Mouse (Mus musculus) midbrain, embryonic 11.5 days (tissue): Measurements from ENCODE around the gene Gtf2a2. TPM values are rescaled to one million over a fixed set of nuclear protein-coding genes. Genes with fewer than 3 reads are reported as not detected.

ENCODE experiments used
- ATAC-seq: fragments of 200-750 bp; cut with Nextera tagmentation; 2 replicates; pipeline ENCODE4 v1.8.0; 2017; ENCODE audit warnings: moderate TSS enrichment, moderate library complexity; ENCODE audit not compliant: low FRiP score
- DNase-seq: peaks from one replicate; pipeline ENCODE4 v3.0.0; 2015; ENCODE audit warnings: low spot score; ENCODE audit errors: missing footprints
- H3K27ac ChIP-seq: fragments of 300-500 bp; sonication (generic); 2 replicates; pipeline ENCODE4 v1.5.1; 2014; ENCODE audit warnings: low read depth, low read length
- H3K27me3 ChIP-seq: fragments of 300-500 bp; sonication (generic); 2 replicates; pipeline ENCODE4 v1.6.1; 2014; ENCODE audit warnings: mild to moderate bottlenecking, low read length, moderate library complexity, mixed read lengths; ENCODE audit not compliant: control insufficient read depth, insufficient read depth
- H3K36me3 ChIP-seq: fragments of 300-500 bp; sonication (generic); 2 replicates; pipeline ENCODE4 v1.6.1; 2014; ENCODE audit warnings: mild to moderate bottlenecking, low read length, moderate library complexity, mixed read lengths; ENCODE audit not compliant: control insufficient read depth, insufficient read depth
- H3K4me1 ChIP-seq: fragments of 300-500 bp; sonication (generic); 2 replicates; pipeline ENCODE4 v1.6.1; 2014; ENCODE audit warnings: low read length; ENCODE audit not compliant: control insufficient read depth, insufficient read depth
- H3K4me2 ChIP-seq: fragments of 300-500 bp; sonication (generic); 2 replicates; pipeline ENCODE4 v1.6.1; 2014; ENCODE audit warnings: mild to moderate bottlenecking, moderate library complexity
- H3K4me3 ChIP-seq: fragments of 300-500 bp; sonication (generic); 2 replicates; pipeline ENCODE4 v1.5.1; 2014; ENCODE audit warnings: low read depth, low read length
- H3K9ac ChIP-seq: fragments of 300-500 bp; sonication (generic); 2 replicates; pipeline ENCODE4 v1.6.1; 2014; ENCODE audit warnings: low read length
- H3K9me3 ChIP-seq: fragments of 300-500 bp; sonication (generic); 2 replicates; pipeline ENCODE4 v1.6.1; 2016; ENCODE audit warnings: low read length; ENCODE audit not compliant: control insufficient read depth
- WGBS: fragments of 180-500 bp; shearing (Covaris S2); extraction: QIAGEN DNeasy Blood & Tissue Kit; methylation state at CpG from one replicate; pipeline ENCODE4 v1.1.7; 2014; 5-methylcytosine and 5-hydroxymethylcytosine counted together
- polyA plus RNA-seq: library from polyadenylated mRNA; unstranded; fragments of >200 nt; fragmentation: Nextera tagmentation; extraction: Ambion mirVana; gene quantifications from 2 replicates; pipeline ENCODE4 v1.2.1, GENCODE M21; 2014

Gene Gtf2a2
- polyA plus RNA-seq, result 221 TPM in 2 replicates

GRCm38 (mm10) chr9:70012408-70012901, at the start of gene Gtf2a2:
Gtf2a2 (plus strand) TSS chr9:70012550.
- peak within 1 kb of the TSS; percentile 86 for H3K4me3 ChIP-seq
- H3K4me1 ChIP-seq, result peaks cover 7% of the 10 kb centered on the region
- peak within 1 kb of the TSS; percentile 88 for H3K9ac ChIP-seq
- WGBS, result under 1% methylated on average over 56 of the region's 57 CpGs
- H3K9me3 ChIP-seq, result no peaks in the 10 kb centered on the region
- H3K36me3 ChIP-seq, result peaks cover 9% of the 10 kb centered on the region; the same call in 1 of the 2 replicates
- peak; percentile 99 for ATAC-seq
- H3K27me3 ChIP-seq, result no peaks in the 10 kb centered on the region
- DNase-seq, result peak; percentile 99
- H3K4me2 ChIP-seq, result peak within 1 kb of the TSS; percentile 83
- peak within 1 kb of the TSS; percentile 75 for H3K27ac ChIP-seq

- H3K4me2 ChIP-seq, result no peak overlapping the region
- DNase-seq (no peak), ATAC-seq (no peak)
- no peak overlapping the region for H3K27ac ChIP-seq
- 85% methylated on average over 3 of the region's 3 CpGs for WGBS
- H3K4me1 ChIP-seq, result no peaks in the 10 kb centered on the region
- no peaks in the 10 kb centered on the region; the same call in 1 of the 2 replicates for H3K9me3 ChIP-seq
- no peaks in the 10 kb centered on the region for H3K27me3 ChIP-seq
- no peaks in the 10 kb centered on the region for H3K36me3 ChIP-seq
- no peak overlapping the region for H3K9ac ChIP-seq
- H3K4me3 ChIP-seq, result no peak overlapping the region
These were observed 48.0 kb upstream of the Gtf2a2 start for GRCm38 (mm10) chr9:69964370-69964769.

GRCm38 (mm10) chr9:69985526-69985925, 26.8 kb upstream of the Gtf2a2 start:
- no peak overlapping the region for H3K4me2 ChIP-seq
- no peak overlapping the region for H3K27ac ChIP-seq
- H3K4me1 ChIP-seq, result peaks cover 3% of the 10 kb centered on the region; the same call in 1 of the 2 replicates
- ATAC-seq, result no peak
- no peak overlapping the region for H3K4me3 ChIP-seq
- 87% methylated on average over 1 of the region's 1 CpGs for WGBS
- H3K9ac ChIP-seq, result no peak overlapping the region
- no peaks in the 10 kb centered on the region for H3K9me3 ChIP-seq
- peak; percentile 84 for DNase-seq
- no peaks in the 10 kb centered on the region for H3K27me3 ChIP-seq
- H3K36me3 ChIP-seq, result no peaks in the 10 kb centered on the region

GRCm38 (mm10) chr9:69986063-69986462, 26.3 kb upstream of the Gtf2a2 start:
- DNase-seq (peak; percentile 51), ATAC-seq (no peak)
- Histone ChIP-seq H3K27ac (no peak overlapping the region), H3K36me3 (no peaks in the 10 kb centered on the region), H3K9me3 (no peaks in the 10 kb centered on the region), H3K4me1 (peaks cover 8% of the 10 kb centered on the region; the same call in 1 of the 2 replicates), H3K9ac (no peak overlapping the region), H3K4me3 (no peak overlapping the region), H3K27me3 (no peaks in the 10 kb centered on the region), H3K4me2 (no peak overlapping the region)
- 85% methylated on average over 10 of the region's 10 CpGs for WGBS

- DNase-seq (peak; percentile 78), ATAC-seq (no peak)
- Histone ChIP-seq H3K4me2 (no peak overlapping the region), H3K9ac (no peak overlapping the region), H3K27me3 (no peaks in the 10 kb centered on the region), H3K27ac (no peak overlapping the region), H3K36me3 (no peaks in the 10 kb centered on the region), H3K9me3 (no peaks in the 10 kb centered on the region), H3K4me1 (peaks cover 10% of the 10 kb centered on the region; the same call in 1 of the 2 replicates), H3K4me3 (no peak overlapping the region)
- WGBS, result 85% methylated on average over 5 of the region's 5 CpGs
These were observed 25.8 kb upstream of the Gtf2a2 start for GRCm38 (mm10) chr9:69986571-69986970.

GRCm38 (mm10) chr9:69987579-69987978, 24.8 kb upstream of the Gtf2a2 start:
- no peaks in the 10 kb centered on the region for H3K27me3 ChIP-seq
- DNase-seq (peak; percentile 95), ATAC-seq (no peak)
- no peak overlapping the region for H3K9ac ChIP-seq
- no peak overlapping the region for H3K4me2 ChIP-seq
- no peaks in the 10 kb centered on the region for H3K9me3 ChIP-seq
- H3K27ac ChIP-seq, result no peak overlapping the region
- peaks cover 10% of the 10 kb centered on the region; the same call in 1 of the 2 replicates for H3K4me1 ChIP-seq
- no peak overlapping the region for H3K4me3 ChIP-seq
- 2% methylated on average over 3 of the region's 3 CpGs for WGBS
- H3K36me3 ChIP-seq, result no peaks in the 10 kb centered on the region

- H3K9ac ChIP-seq, result peak overlapping the region; percentile 98
- 41% methylated on average over 16 of the region's 16 CpGs for WGBS
- H3K36me3 ChIP-seq, result no peaks in the 10 kb centered on the region
- ATAC-seq, result no peak; the same call in 1 of the 2 replicates
- H3K27ac ChIP-seq, result no peak overlapping the region
- peak overlapping the region; percentile 59 for H3K4me2 ChIP-seq
- DNase-seq, result no peak
- H3K4me3 ChIP-seq, result peak overlapping the region; percentile 99
- H3K4me1 ChIP-seq, result peaks cover 10% of the 10 kb centered on the region; the same call in 1 of the 2 replicates
- no peaks in the 10 kb centered on the region for H3K9me3 ChIP-seq
- H3K27me3 ChIP-seq, result no peaks in the 10 kb centered on the region
These were observed 23.5 kb upstream of the Gtf2a2 start for GRCm38 (mm10) chr9:69988706-69989302.

GRCm38 (mm10) chr9:69989303-69990121, 22.8 kb upstream of the Gtf2a2 start, which contains the start of gene Bnip2:
Bnip2 (plus strand) TSS chr9:69989466.
- H3K4me2 ChIP-seq, result peak within 1 kb of the TSS; percentile 59
- peaks cover 10% of the 10 kb centered on the region; the same call in 1 of the 2 replicates for H3K4me1 ChIP-seq
- H3K27ac ChIP-seq, result peak within 1 kb of the TSS; percentile 95
- H3K4me3 ChIP-seq, result peak within 1 kb of the TSS; percentile 99
- ATAC-seq (peak; percentile 95), DNase-seq (peak; percentile 99)
- H3K27me3 ChIP-seq, result no peaks in the 10 kb centered on the region
- WGBS, result under 1% methylated on average over 75 of the region's 76 CpGs
- H3K9ac ChIP-seq, result peak within 1 kb of the TSS; percentile 98
- H3K36me3 ChIP-seq, result no peaks in the 10 kb centered on the region
- H3K9me3 ChIP-seq, result no peaks in the 10 kb centered on the region
